Mouse (Mus musculus) lung, postnatal 0 days (tissue): ENCODE results near the gene Msi2.

Experiments used
- CTCF ChIP-seq: IDR thresholded peaks from 2 replicates; pipeline ENCODE4 v1.5.1; 2016; ENCODE audit warnings: antibody characterized with exemption, mild to moderate bottlenecking
- EP300 ChIP-seq: IDR thresholded peaks from 2 replicates; pipeline ENCODE4 v1.6.1; 2016; ENCODE audit warnings: antibody characterized with exemption, mild to moderate bottlenecking, control low read depth

GRCm38 (mm10) chr11:88330799-88331198, 387.5 kb downstream of the Msi2 start:
- no peak for TF ChIP-seq EP300
- TF ChIP-seq CTCF, result no peak
